Mouse (Mus musculus) left cerebral cortex, adult 2 months (tissue): ENCODE data around the gene 2010109A12Rik. TPM values are rescaled to one million over a fixed set of nuclear protein-coding genes. Genes with fewer than 3 reads are reported as not detected.

Source experiments
- DNase-seq, 2 experiments: peaks; one replicate each; pipeline ENCODE4 v3.0.0; 2021 to 2022; ENCODE audit warnings: low spot score in 2 of 2, mixed read lengths in 1 of 2; ENCODE audit errors: extremely low spot score in 1 of 2
- H3K27ac ChIP-seq: fragments of 200-600 bp; 2 replicates; pipeline ENCODE4 v1.8.1; 2022
- H3K4me3 ChIP-seq: fragments of 200-600 bp; 2 replicates; pipeline ENCODE4 v1.8.1; 2022
- CTCF ChIP-seq: fragments of 200-600 bp; IDR thresholded peaks from 2 replicates; pipeline ENCODE4 v1.8.1; 2022; ENCODE audit warnings: antibody characterized with exemption, mild to moderate bottlenecking, moderate library complexity
- intact Hi-C: fragments of 180-260 bp; cut with DNase I; formaldehyde crosslinking; loops from one replicate; pipeline ENCODE4 v1.15.1; 2025
- total RNA-seq, 2 experiments: library from RNA; stranded (reverse); gene quantifications; 2 replicates each; pipeline ENCODE4 v1.2.3; 2021

Gene 2010109A12Rik
- total RNA-seq, 2 experiments from 2014 or later, result 0.52 to 0.79 TPM

GRCm38 (mm10) chr5:93190428-93190827 lies 15.9 kb upstream of the 2010109A12Rik start:
- H3K4me3 ChIP-seq, result no peak overlapping the region
- intact Hi-C loops, result no loop called here
- no peak for DNase-seq
- H3K27ac ChIP-seq, result no peak overlapping the region
- no peak for TF ChIP-seq CTCF

GRCm38 (mm10) chr5:93198232-93198631 lies 8.1 kb upstream of the 2010109A12Rik start:
- H3K27ac ChIP-seq, result no peak overlapping the region
- DNase-seq, result no peak
- intact Hi-C loops, result no loop called here
- no peak for TF ChIP-seq CTCF
- H3K4me3 ChIP-seq, result no peak overlapping the region

GRCm38 (mm10) chr5:93201181-93201580 lies 5.1 kb upstream of the 2010109A12Rik start:
- Histone ChIP-seq H3K4me3 (no peak overlapping the region), H3K27ac (no peak overlapping the region)
- intact Hi-C loops, result no loop called here
- DNase-seq, result no peak
- no peak for TF ChIP-seq CTCF

GRCm38 (mm10) chr5:93205371-93206108 lies 778 bp upstream of the 2010109A12Rik start:
- Histone ChIP-seq H3K4me3 (peak overlapping the region; percentile 79), H3K27ac (peak overlapping the region; percentile 99)
- DNase-seq, result peak; percentile 49 to 66
- no peak for TF ChIP-seq CTCF
- intact Hi-C loops, result loop anchor here (1.0 to 5.0 kb wide), 2 partner anchors 62 to 117 kb away; partner anchors contain the start of gene Ccng2

GRCm38 (mm10) chr5:93207006-93207348 lies 659 bp downstream of the 2010109A12Rik start:
- peak overlapping the region; percentile 79 for H3K4me3 ChIP-seq
- TF ChIP-seq CTCF, result no peak
- intact Hi-C loops, result loop anchor here (5.0 kb wide), 1 partner anchor 115 kb away; no protein-coding TSS in a partner anchor
- DNase-seq, result peak in 1 of 2 experiments; percentile 29
- H3K27ac ChIP-seq, result peak overlapping the region; percentile 99

GRCm38 (mm10) chr5:93207555-93207954 lies 1.2 kb downstream of the 2010109A12Rik start:
- Histone ChIP-seq H3K4me3 (no peak overlapping the region), H3K27ac (no peak overlapping the region)
- intact Hi-C loops, result loop anchor here (5.0 kb wide), 1 partner anchor 115 kb away; no protein-coding TSS in a partner anchor
- no peak for DNase-seq
- TF ChIP-seq CTCF, result no peak

GRCm38 (mm10) chr5:93218375-93218774 lies 12.1 kb downstream of the 2010109A12Rik start:
- intact Hi-C loops, result no loop called here
- no peak for TF ChIP-seq CTCF
- H3K4me3 ChIP-seq, result no peak overlapping the region
- DNase-seq, result no peak
- H3K27ac ChIP-seq, result no peak overlapping the region

GRCm38 (mm10) chr5:93221661-93222060 lies 15.3 kb downstream of the 2010109A12Rik start:
- no peak for TF ChIP-seq CTCF
- Histone ChIP-seq H3K4me3 (no peak overlapping the region), H3K27ac (no peak overlapping the region)
- no peak for DNase-seq
- intact Hi-C loops, result no loop called here

GRCm38 (mm10) chr5:93224549-93224948 lies 18.2 kb downstream of the 2010109A12Rik start:
- intact Hi-C loops, result no loop called here

GRCm38 (mm10) chr5:93227157-93227556 lies 20.8 kb downstream of the 2010109A12Rik start:
- Histone ChIP-seq H3K4me3 (no peak overlapping the region), H3K27ac (no peak overlapping the region)
- intact Hi-C loops, result no loop called here
- no peak for TF ChIP-seq CTCF
- no peak for DNase-seq

More at GRCm38 (mm10) chr5:93224549-93224948, 18.2 kb downstream of the 2010109A12Rik start:
- no peak for TF ChIP-seq CTCF
- no peak overlapping the region for H3K4me3 ChIP-seq
- H3K27ac ChIP-seq, result no peak overlapping the region
- no peak for DNase-seq

- DNase-seq, result no peak
- TF ChIP-seq CTCF, result no peak
- no peak overlapping the region for H3K27ac ChIP-seq
- intact Hi-C loops, result no loop called here
- H3K4me3 ChIP-seq, result no peak overlapping the region
Observed at GRCm38 (mm10) chr5:93229527-93229926, 23.2 kb downstream of the 2010109A12Rik start.

GRCm38 (mm10) chr5:93231721-93232120 lies 25.4 kb downstream of the 2010109A12Rik start:
- intact Hi-C loops, result no loop called here
- no peak for TF ChIP-seq CTCF
- no peak overlapping the region for H3K27ac ChIP-seq

GRCm38 (mm10) chr5:93232838-93233237 lies 26.5 kb downstream of the 2010109A12Rik start:
- DNase-seq, result no peak
- H3K27ac ChIP-seq, result no peak overlapping the region
- no peak for TF ChIP-seq CTCF
- intact Hi-C loops, result no loop called here
- no peak overlapping the region for H3K4me3 ChIP-seq

More at GRCm38 (mm10) chr5:93231721-93232120, 25.4 kb downstream of the 2010109A12Rik start:
- no peak for DNase-seq
- H3K4me3 ChIP-seq, result no peak overlapping the region
